Mouse (Mus musculus): ENCODE data around the gene Rps11. TPM values are rescaled to one million over a fixed set of nuclear protein-coding genes. Genes with fewer than 3 reads are reported as not detected.
"Not testable (repeated sequence)": the region's sequence is repeated elsewhere in the genome, so short reads cannot be mapped to it uniquely, and the experiment has no call there.

The Rps11 gene
- total RNA-seq, 2 experiments from 2014 or later: 189 to 694 TPM

GRCm38 (mm10) chr7:45135993-45136567 is 11.8 kb upstream of the Rps11 start, which contains the start of the genes Gm45713 and Flt3l:
Gm45713 (minus strand) TSS chr7:45136231.
Flt3l (minus strand) TSS chr7:45136432.
- ATAC-seq (replicated peaks; ENCODE audit: low FRiP score, poor library complexity, severe bottlenecking): peak; percentile 85

GRCm38 (mm10) chr7:45135370-45135769 is 11.1 kb upstream of the Rps11 start:
- ATAC-seq (replicated peaks; ENCODE audit: low FRiP score, poor library complexity, severe bottlenecking): 0 out of 2 replicates have a peak, but pooled peaks have one; percentile 1

DNA sequence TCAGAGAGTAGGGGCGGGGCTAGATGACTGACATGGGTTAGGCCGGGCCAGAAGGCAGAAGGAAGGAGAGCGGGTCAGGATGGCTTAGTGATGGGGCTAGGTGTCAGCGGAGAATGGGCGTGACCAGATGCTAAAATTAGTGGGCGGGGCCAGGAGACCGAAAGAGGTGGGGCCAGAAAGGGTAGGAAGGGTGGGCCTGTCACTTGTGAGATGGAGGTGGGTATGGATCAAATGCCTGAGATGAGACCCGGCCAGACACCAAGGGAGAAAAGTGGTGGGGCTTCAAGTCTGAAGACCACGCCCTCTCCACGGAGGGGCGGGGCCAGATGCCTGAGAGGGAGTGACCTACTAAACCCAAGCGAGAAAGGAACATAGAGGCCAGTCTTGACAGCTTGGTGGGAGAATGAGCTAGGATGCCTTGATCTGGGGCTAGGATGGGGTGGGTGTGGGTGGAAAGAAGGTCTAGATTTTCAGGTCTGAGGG is 10.3 kb upstream of the Rps11 start:
- peak; percentile 41 for ATAC-seq (replicated peaks; ENCODE audit: low FRiP score, poor library complexity, severe bottlenecking)

DNA sequence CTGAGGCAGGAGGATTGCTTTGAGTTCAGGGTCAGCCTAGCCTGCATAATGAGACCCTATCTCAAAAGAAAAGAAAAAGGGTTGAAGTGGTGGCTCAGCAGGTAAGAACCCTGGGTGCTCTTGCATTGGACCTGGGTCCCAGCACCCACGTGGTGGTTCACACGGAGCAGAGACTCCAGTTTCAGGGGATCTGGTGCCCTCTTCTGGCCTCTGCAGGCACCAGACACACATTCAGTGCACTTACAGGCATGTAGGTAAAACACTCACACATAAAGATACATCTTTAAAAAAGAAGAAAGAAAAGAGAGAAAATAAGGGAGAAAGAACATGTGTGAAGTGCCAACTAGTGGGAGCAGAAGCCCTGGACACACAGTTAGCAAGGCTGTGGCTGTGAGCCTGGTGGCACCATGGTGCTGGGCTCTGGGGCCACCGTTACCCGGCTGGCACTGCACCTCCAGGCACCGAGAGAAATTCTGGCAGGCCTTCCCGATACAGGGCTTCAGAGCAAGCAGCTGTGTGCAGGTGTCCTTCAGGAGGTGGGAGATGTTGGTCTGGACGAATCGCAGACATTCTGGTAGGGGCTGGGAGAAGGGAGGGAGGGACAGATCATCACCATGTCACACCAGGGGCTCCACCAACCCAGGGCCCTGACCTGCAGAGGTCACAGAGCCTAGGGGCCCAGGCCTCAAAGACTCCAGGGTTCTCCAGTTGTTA is 9.4 kb upstream of the Rps11 start:
- no peak for ATAC-seq (replicated peaks; ENCODE audit: low FRiP score, poor library complexity, severe bottlenecking)

DNA sequence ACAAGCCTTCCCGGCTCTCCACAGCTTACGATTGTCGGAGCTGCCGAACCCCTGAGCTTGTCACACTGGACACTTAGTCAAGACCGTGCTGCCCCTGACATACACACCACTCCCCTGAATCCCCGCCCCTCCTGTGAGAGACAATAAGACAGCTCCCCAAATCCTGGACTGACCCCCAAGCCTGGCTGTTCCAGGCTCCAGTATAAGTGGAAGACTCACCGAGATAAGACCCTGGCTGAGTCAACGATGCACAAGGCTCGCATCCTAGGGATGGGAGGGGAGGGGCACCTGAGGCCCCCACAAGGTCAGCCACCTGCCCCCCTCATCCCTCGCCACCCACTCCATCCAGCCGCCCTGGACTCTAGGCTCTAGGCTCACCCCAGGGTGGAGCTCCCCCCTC is 7.6 kb upstream of the Rps11 start:
- no peak for ATAC-seq (replicated peaks; ENCODE audit: low FRiP score, poor library complexity, severe bottlenecking)

- ATAC-seq (replicated peaks; ENCODE audit: low FRiP score, poor library complexity, severe bottlenecking): no peak
These were observed 5.7 kb upstream of the Rps11 start for GRCm38 (mm10) chr7:45129776-45130512.

DNA sequence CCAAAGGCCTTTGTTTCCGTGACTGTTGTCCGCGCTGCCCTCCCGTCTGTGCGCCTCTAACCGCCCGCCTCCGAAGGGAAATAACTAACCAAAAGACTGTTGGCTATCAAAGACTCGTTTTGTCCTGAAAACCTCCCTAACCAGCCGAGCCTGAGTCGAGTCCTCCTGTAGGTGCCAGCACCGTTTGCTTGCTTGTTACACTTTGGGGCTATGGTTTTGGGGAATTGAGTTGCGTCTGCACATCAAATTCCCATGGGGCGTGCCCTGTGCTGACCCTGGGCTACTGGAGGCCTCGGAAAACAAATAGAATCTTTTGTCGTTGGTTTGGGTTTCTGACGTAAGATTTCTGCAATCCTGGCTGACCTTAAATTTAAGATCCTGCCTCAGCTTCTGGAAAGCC is 5.1 kb upstream of the Rps11 start:
- peak; percentile 9 for ATAC-seq (replicated peaks; ENCODE audit: low FRiP score, poor library complexity, severe bottlenecking)

GRCm38 (mm10) chr7:45128624-45129246 is 4.5 kb upstream of the Rps11 start, which contains the start of gene Rpl13a:
Rpl13a (minus strand) TSS chr7:45128761.
- peak; percentile 81 for ATAC-seq (replicated peaks; ENCODE audit: low FRiP score, poor library complexity, severe bottlenecking)

DNA sequence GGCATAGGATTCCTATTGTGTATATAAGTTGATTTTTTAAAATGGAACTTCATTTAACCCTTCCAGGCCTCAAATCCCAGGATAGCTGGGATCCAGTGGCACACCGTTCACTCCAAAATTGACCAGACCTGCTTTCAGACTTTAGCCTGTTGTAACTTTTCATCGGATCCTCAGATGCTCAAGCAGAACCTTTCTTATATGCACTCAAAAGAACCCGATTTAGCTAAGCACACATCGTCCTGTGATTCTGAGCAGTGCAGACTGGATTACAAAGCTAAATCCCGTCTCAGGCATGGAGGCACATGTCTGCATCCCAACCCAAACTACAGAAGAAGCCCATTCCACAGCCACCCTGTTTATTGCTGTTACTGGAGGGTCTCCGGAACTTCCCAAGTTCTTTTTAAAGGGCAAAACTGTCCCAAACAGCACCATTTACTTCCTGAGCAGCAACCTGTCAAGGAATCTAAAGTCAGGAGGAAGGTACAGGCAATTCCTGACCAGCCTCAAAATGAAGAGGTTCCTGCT is 3.5 kb upstream of the Rps11 start:
- ATAC-seq (replicated peaks; ENCODE audit: low FRiP score, poor library complexity, severe bottlenecking): no peak

DNA sequence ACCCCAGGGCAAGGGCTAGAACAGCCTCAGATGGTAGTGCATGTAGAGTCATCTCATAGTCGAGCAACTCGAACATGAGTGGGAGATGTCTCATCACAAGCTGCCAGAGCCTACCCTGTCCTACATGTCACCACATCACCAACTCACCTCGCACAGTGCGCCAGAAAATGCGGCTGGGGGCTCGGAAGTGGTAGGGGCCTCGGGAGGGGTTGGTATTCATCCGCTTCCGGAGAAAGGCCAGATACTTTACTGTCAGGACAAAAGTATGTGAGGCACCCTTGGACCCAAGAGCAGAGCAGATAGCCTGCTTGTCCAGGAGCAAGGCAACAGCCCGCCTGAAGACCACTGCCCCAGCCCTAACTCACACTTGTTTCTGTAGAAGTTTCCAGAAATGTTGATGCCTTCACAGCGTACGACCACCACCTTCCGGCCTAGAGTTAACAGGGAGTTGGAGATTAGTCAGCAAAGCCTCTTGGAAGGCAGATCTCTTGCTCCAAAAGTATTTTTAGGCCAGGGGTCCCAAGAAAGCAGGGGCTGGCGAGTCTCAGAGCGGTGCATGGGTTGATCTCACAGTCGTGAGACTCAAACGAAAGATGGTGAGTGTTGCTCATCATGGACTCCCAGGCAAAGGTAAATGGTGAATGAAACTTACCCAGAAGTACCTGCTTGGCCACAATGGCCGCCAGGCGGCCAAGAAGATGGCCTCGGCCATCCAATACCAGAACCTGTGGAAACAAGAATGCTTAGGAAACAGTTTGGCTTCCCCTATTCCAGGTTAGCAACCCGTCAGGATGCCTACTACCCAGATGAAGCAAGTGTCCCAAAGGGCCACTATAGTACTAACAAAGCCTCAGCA is 2.8 kb upstream of the Rps11 start:
- ATAC-seq (replicated peaks; ENCODE audit: low FRiP score, poor library complexity, severe bottlenecking): no peak

- ATAC-seq (replicated peaks; ENCODE audit: low FRiP score, poor library complexity, severe bottlenecking): no peak
These were observed 2.1 kb upstream of the Rps11 start for GRCm38 (mm10) chr7:45126147-45126843.

DNA sequence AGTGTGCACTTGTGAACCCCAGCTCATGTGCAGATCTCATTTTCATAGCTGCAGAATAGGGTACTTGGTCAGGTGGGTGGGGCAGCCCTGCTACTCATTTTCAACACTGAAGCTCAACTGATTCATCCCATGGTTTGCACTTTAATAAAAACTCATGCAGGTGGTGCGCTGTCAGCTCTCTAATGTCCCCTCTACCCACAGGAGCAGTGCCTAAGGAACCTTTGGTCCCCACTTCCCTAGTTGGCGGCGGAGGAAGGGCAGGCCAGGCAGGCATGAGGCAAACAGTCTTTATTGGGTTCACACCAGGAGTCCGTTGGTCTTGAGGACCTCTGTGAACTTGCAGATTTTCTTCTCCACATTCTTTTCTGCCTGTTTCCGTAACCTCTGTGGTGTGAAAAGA is 1.4 kb upstream of the Rps11 start:
- ATAC-seq (replicated peaks; ENCODE audit: low FRiP score, poor library complexity, severe bottlenecking): not testable (repeated sequence)

- no peak for ATAC-seq (replicated peaks; ENCODE audit: low FRiP score, poor library complexity, severe bottlenecking)
These were observed 933 bp upstream of the Rps11 start for GRCm38 (mm10) chr7:45125144-45125600.

GRCm38 (mm10) chr7:45123186-45123570 is 1.1 kb downstream of the Rps11 start:
- no peak for ATAC-seq (replicated peaks; ENCODE audit: low FRiP score, poor library complexity, severe bottlenecking)

DNA sequence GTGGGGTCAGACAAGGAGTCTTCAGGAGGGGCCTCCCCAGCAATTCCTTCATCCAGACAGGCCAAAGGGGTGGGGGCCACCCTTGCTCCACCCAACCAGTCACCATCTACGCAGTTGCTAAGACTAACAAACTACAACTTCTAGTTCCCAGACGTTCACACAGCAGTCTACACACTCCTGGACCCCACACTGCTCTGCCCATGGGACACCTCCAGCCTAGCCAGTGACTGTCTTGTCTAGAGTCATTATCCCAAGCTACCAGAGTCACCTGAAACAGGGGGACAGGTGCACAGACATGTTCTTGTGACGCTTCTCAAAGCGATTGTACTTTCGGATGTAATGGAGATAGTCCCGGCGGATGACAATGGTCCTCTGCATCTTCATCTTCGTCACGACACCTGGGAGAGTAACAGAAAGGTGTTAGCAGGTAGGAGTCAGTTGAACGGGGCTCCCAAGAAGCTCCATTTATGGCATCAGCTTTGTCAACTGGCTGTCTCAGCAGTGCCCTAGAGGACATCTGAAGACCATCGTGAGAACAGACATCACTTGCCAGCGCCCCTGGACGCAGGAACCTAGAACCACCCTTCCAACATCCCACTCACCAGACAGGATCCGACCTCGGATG is 1.6 kb downstream of the Rps11 start:
- no peak for ATAC-seq (replicated peaks; ENCODE audit: low FRiP score, poor library complexity, severe bottlenecking)

- ATAC-seq (replicated peaks; ENCODE audit: low FRiP score, poor library complexity, severe bottlenecking): no peak
These were observed 2.3 kb downstream of the Rps11 start for GRCm38 (mm10) chr7:45121966-45122365.

DNA sequence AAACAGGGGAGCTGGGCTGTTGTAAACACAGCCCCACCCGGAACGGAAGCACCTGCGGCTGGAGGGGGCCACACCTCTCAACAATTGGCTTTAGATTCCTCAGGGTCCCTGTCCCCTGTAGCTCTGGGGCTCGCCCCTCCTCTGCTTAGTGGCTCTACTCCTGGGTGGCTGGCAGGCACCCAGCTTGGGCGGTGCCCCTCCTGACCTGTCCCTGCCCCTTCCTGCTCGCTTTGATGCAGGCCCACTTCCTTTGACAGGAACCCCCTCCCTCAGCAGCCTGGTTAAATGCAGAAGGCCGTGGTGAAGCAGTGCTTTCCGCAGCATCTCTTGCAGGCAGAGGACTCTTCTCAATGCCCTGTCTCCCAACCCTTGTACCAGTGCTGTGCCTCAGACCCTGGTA is 2.8 kb downstream of the Rps11 start:
- no peak for ATAC-seq (replicated peaks; ENCODE audit: low FRiP score, poor library complexity, severe bottlenecking)
